Mouse (Mus musculus): ENCODE data around the gene Socs4. TPM values are rescaled to one million over a fixed set of nuclear protein-coding genes. Genes with fewer than 3 reads are reported as not detected.
A peak's percentile ranks its signal among the peaks of the same experiment; 100 is the strongest.

Gene Socs4
- polyA plus RNA-seq (2014; fragmentation: Nextera tagmentation; extraction: Ambion mirVana), result 5.8 and 8.3 TPM in 2 replicates

- H3K4me3 ChIP-seq (ENCODE audit: low read depth, low read length), result peak within 1 kb of the TSS; percentile 67
- H3K4me1 ChIP-seq (ENCODE audit: control insufficient read depth, insufficient read depth, low read length), result peaks cover 3% of the 10 kb centered on the region
- DNase-seq (ENCODE audit: low spot score, missing footprints) (peak; percentile 100), ATAC-seq (ENCODE audit: low FRiP score) (peak; percentile 97)
- peak within 1 kb of the TSS; percentile 76 for H3K9ac ChIP-seq (ENCODE audit: low read length)
- no peaks in the 10 kb centered on the region for H3K9me3 ChIP-seq (ENCODE audit: control insufficient read depth, low read length)
- H3K4me2 ChIP-seq, result peak within 1 kb of the TSS; percentile 65
- WGBS, result under 1% methylated on average over 75 of the region's 77 CpGs
- H3K27me3 ChIP-seq (ENCODE audit: control insufficient read depth, insufficient read depth, low read length), result no peaks in the 10 kb centered on the region
- peak within 1 kb of the TSS; percentile 90 for H3K27ac ChIP-seq (ENCODE audit: low read depth, low read length)
- no peaks in the 10 kb centered on the region for H3K36me3 ChIP-seq (ENCODE audit: control insufficient read depth, insufficient read depth, low read length)
These were observed at the start of gene Socs4, which contains the start of gene Wdhd1 for GRCm38 (mm10) chr14:47276637-47277393. TSS of gene Socs4 (plus strand) at chr14:47276931. TSS of gene Wdhd1 (minus strand) at chr14:47276857.

DNA sequence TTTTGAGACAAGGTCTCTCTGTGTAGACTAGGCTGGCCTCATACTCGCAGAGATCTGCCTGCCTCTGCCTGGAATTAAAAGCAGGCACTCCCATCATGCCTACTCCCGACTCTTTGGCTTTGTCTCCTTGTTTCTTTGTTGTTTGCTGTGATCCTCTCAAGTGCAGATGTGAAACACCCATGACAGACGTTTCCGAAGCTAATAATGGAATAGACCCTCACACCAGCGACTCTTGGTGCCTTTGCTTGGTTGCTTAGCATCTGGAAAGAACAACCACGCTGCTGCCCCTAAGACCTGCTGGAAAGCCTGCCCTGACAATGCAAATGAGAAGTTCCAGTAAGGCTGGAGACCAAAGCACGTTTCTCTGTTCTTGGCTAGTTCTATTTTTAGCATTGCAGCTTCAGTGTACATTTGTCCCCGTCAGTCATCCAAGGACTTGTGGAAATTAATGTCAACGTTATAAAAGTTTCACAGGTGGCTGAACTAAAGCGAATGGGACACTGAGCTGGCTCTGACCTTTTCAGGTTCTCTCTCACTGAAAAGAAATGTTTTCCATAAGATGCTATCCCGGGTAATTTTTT is 46.8 kb upstream of the Socs4 start:
- no peak overlapping the region for H3K9ac ChIP-seq (ENCODE audit: low read length)
- no peak overlapping the region for H3K4me3 ChIP-seq (ENCODE audit: low read depth, low read length)
- H3K4me2 ChIP-seq, result no peak overlapping the region
- H3K27ac ChIP-seq (ENCODE audit: low read depth, low read length), result no peak overlapping the region
- no peaks in the 10 kb centered on the region for H3K9me3 ChIP-seq (ENCODE audit: control insufficient read depth, low read length)
- H3K27me3 ChIP-seq (ENCODE audit: control insufficient read depth, insufficient read depth, low read length), result no peaks in the 10 kb centered on the region
- 85% methylated on average over 11 of the region's 11 CpGs for whole genome bisulfite sequencing
- H3K4me1 ChIP-seq (ENCODE audit: control insufficient read depth, insufficient read depth, low read length), result no peaks in the 10 kb centered on the region
- DNase-seq (ENCODE audit: low spot score, missing footprints), result no peak
- no peaks in the 10 kb centered on the region for H3K36me3 ChIP-seq (ENCODE audit: control insufficient read depth, insufficient read depth, low read length)
- no peak for ATAC-seq (ENCODE audit: low FRiP score)

DNA sequence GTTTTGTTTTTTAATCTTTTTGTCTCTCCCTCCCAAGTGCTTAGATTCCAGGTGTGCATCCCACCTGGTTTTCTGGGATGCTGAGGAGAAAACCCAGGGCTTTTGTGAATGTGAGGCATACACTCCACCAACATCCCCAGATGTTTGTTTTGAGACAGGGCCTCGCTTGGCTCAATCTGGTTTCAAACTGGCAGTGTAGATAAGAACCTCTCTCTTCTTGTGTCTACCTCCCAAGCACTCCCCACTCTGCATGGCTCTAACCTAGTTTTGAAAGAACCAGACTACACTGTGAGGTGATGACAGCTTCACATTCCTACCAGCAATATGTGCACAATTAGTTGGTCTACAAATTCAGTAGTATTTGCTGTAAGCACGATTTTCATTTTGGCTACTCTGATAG is 43.1 kb upstream of the Socs4 start:
- no peak for ATAC-seq (ENCODE audit: low FRiP score)
- 77% methylated on average over 2 of the region's 2 CpGs for WGBS
- Histone ChIP-seq H3K36me3 (ENCODE audit: control insufficient read depth, insufficient read depth, low read length) (no peaks in the 10 kb centered on the region), H3K27me3 (ENCODE audit: control insufficient read depth, insufficient read depth, low read length) (no peaks in the 10 kb centered on the region), H3K4me1 (ENCODE audit: control insufficient read depth, insufficient read depth, low read length) (no peaks in the 10 kb centered on the region), H3K9me3 (ENCODE audit: control insufficient read depth, low read length) (no peaks in the 10 kb centered on the region; the same call in 1 of the 2 replicates), H3K4me3 (ENCODE audit: low read depth, low read length) (no peak overlapping the region), H3K27ac (ENCODE audit: low read depth, low read length) (no peak overlapping the region), H3K9ac (ENCODE audit: low read length) (no peak overlapping the region), H3K4me2 (no peak overlapping the region)
- peak; percentile 2 for DNase-seq (ENCODE audit: low spot score, missing footprints)

DNA sequence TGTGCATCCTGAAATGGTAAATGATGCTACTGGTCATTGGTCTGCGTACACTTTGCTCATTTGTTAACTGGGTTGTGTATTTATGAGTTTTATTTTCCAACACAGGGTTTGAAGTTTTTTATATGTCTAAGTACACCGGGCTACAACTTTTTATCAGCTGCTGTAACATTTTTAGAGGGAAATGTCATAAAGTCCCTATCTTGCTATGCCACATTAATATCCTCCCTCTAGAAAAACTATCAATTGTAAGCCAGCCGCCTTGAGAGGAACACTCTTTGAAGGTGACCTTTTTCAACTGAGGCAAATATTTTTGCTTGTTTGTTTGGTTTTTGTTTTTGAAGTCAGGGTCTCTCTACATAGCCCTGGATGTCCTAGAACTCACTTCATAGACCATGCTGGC is 42.7 kb upstream of the Socs4 start:
- DNase-seq (ENCODE audit: low spot score, missing footprints) (peak; percentile 10), ATAC-seq (ENCODE audit: low FRiP score) (no peak)
- 96% methylated on average over 3 of the region's 3 CpGs for WGBS
- Histone ChIP-seq H3K4me2 (no peak overlapping the region), H3K27me3 (ENCODE audit: control insufficient read depth, insufficient read depth, low read length) (no peaks in the 10 kb centered on the region), H3K9me3 (ENCODE audit: control insufficient read depth, low read length) (no peaks in the 10 kb centered on the region; the same call in 1 of the 2 replicates), H3K9ac (ENCODE audit: low read length) (no peak overlapping the region), H3K36me3 (ENCODE audit: control insufficient read depth, insufficient read depth, low read length) (no peaks in the 10 kb centered on the region), H3K4me3 (ENCODE audit: low read depth, low read length) (no peak overlapping the region), H3K27ac (ENCODE audit: low read depth, low read length) (no peak overlapping the region), H3K4me1 (ENCODE audit: control insufficient read depth, insufficient read depth, low read length) (no peaks in the 10 kb centered on the region)

- Histone ChIP-seq H3K4me3 (ENCODE audit: low read depth, low read length) (no peak overlapping the region), H3K27me3 (ENCODE audit: control insufficient read depth, insufficient read depth, low read length) (no peaks in the 10 kb centered on the region), H3K9ac (ENCODE audit: low read length) (no peak overlapping the region), H3K4me2 (no peak overlapping the region), H3K4me1 (ENCODE audit: control insufficient read depth, insufficient read depth, low read length) (no peaks in the 10 kb centered on the region), H3K36me3 (ENCODE audit: control insufficient read depth, insufficient read depth, low read length) (no peaks in the 10 kb centered on the region), H3K9me3 (ENCODE audit: control insufficient read depth, low read length) (no peaks in the 10 kb centered on the region; the same call in 1 of the 2 replicates), H3K27ac (ENCODE audit: low read depth, low read length) (no peak overlapping the region)
- WGBS, result 82% methylated on average over 5 of the region's 5 CpGs
- DNase-seq (ENCODE audit: low spot score, missing footprints), result peak; percentile 75
- no peak for ATAC-seq (ENCODE audit: low FRiP score)
These were observed 42.0 kb upstream of the Socs4 start for GRCm38 (mm10) chr14:47234526-47235250.

- Histone ChIP-seq H3K4me1 (ENCODE audit: control insufficient read depth, insufficient read depth, low read length) (no peaks in the 10 kb centered on the region), H3K4me3 (ENCODE audit: low read depth, low read length) (no peak overlapping the region), H3K27me3 (ENCODE audit: control insufficient read depth, insufficient read depth, low read length) (no peaks in the 10 kb centered on the region), H3K9me3 (ENCODE audit: control insufficient read depth, low read length) (no peaks in the 10 kb centered on the region; the same call in 1 of the 2 replicates), H3K9ac (ENCODE audit: low read length) (no peak overlapping the region), H3K36me3 (ENCODE audit: control insufficient read depth, insufficient read depth, low read length) (no peaks in the 10 kb centered on the region; the same call in 1 of the 2 replicates), H3K27ac (ENCODE audit: low read depth, low read length) (no peak overlapping the region), H3K4me2 (no peak overlapping the region)
- WGBS, result 93% methylated on average over 7 of the region's 7 CpGs
- DNase-seq (ENCODE audit: low spot score, missing footprints), result peak; percentile 4
- ATAC-seq (ENCODE audit: low FRiP score), result no peak
These were observed 40.2 kb upstream of the Socs4 start for GRCm38 (mm10) chr14:47236491-47236890.

DNA sequence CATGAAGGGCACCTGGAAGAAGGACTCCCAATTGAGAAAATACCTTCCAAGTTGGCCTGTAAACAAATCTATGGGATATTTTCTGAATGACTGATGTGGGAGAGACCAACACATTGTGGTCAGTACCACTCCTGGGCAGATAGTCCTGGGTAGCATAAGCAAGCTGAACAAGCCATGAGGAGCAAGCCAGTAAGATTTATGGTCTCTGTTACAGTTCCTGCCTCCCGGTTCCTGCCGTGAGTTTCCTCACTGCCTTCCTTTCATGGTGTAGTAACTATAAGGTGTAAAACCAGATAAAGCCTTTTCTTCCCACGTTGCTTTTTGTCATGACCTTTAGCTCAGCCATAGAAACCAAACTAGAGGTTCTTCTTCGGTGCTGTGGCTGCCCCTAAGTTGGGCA is 39.4 kb upstream of the Socs4 start:
- H3K9me3 ChIP-seq (ENCODE audit: control insufficient read depth, low read length), result no peaks in the 10 kb centered on the region; the same call in 1 of the 2 replicates
- no peak overlapping the region for H3K27ac ChIP-seq (ENCODE audit: low read depth, low read length)
- no peak overlapping the region for H3K4me3 ChIP-seq (ENCODE audit: low read depth, low read length)
- no peaks in the 10 kb centered on the region; the same call in 1 of the 2 replicates for H3K36me3 ChIP-seq (ENCODE audit: control insufficient read depth, insufficient read depth, low read length)
- H3K27me3 ChIP-seq (ENCODE audit: control insufficient read depth, insufficient read depth, low read length), result no peaks in the 10 kb centered on the region
- peak; percentile 72 for DNase-seq (ENCODE audit: low spot score, missing footprints)
- H3K4me2 ChIP-seq, result no peak overlapping the region
- H3K4me1 ChIP-seq (ENCODE audit: control insufficient read depth, insufficient read depth, low read length), result no peaks in the 10 kb centered on the region
- no peak overlapping the region for H3K9ac ChIP-seq (ENCODE audit: low read length)
- no peak for ATAC-seq (ENCODE audit: low FRiP score)
- 89% methylated on average over 4 of the region's 4 CpGs for WGBS

DNA sequence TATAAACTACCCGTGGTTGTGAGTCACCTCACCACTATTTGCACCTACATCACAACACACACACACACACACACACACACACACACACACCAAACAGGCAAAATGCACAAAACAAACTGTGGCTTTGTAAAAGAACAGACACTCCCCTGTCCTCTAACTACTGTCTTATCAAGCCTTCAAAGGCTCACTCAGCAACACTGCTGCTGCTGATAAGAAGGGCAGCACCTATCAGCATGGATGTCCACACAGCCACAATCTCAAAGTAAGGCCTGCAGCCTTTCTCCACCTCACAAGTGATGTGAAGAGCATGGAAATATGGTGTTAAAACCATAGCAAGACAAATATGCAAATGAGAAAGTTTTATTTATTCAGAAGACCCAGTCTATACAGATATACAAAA is 36.1 kb upstream of the Socs4 start:
- Histone ChIP-seq H3K9me3 (ENCODE audit: control insufficient read depth, low read length) (no peaks in the 10 kb centered on the region; the same call in 1 of the 2 replicates), H3K36me3 (ENCODE audit: control insufficient read depth, insufficient read depth, low read length) (peaks cover 5% of the 10 kb centered on the region; the same call in 1 of the 2 replicates), H3K27ac (ENCODE audit: low read depth, low read length) (no peak overlapping the region), H3K4me3 (ENCODE audit: low read depth, low read length) (no peak overlapping the region), H3K9ac (ENCODE audit: low read length) (no peak overlapping the region), H3K27me3 (ENCODE audit: control insufficient read depth, insufficient read depth, low read length) (no peaks in the 10 kb centered on the region), H3K4me2 (no peak overlapping the region), H3K4me1 (ENCODE audit: control insufficient read depth, insufficient read depth, low read length) (no peaks in the 10 kb centered on the region)
- 81% methylated on average over 1 of the region's 1 CpGs for WGBS
- DNase-seq (ENCODE audit: low spot score, missing footprints), result peak; percentile 21
- ATAC-seq (ENCODE audit: low FRiP score), result no peak

All from midbrain, embryonic 11.5 days (tissue).